Mouse (Mus musculus) frontal cortex, postnatal 36 days (tissue): ENCODE measurements around the gene Ccz1.

Experiments used
- DNase-seq, 2 experiments: peaks; one replicate each; pipeline ENCODE4 v3.0.0; 2022; ENCODE audit warnings: low spot score in 2 of 2

Ccz1 gene

DNA sequence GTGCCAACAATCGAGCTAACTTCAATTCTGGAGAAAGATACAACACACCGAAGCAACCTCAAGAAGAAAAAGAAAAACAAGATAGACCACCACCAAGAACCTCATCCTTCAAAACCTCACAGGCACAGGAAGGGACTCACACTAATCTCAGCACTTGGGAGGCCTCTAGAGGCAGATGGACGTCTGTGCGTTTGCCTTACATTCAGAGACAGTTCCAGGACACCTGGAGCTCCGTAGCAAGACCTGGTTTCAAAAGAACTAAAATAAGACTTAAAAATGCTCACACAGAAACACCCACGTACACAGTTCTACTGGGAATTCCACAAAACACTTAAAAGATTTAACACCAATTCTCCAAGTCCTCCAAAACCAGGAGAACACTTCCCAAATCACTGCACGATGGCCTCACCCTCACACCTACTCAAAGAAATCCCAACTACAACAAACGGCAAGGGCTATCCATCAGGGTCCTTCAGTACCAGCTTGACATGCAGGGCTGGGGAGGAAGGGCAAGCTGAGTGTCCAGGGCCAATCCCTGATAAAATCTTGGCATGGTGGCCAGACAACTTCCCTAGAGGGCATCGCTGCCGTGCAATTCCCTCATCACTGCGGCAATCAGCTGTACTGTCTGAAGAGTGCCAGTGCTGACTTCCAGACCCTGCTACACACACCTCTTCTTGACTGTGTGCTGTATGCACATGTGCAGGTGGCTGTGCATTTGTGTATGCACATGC lies 19.9 kb downstream of the Ccz1 start:
- peak in 1 of 2 experiments; percentile 25 for DNase-seq

GRCm38 (mm10) chr5:143993849-143994248 lies 20.8 kb downstream of the Ccz1 start:
- DNase-seq: no peak

- no peak for DNase-seq
Observed at GRCm38 (mm10) chr5:143993260-143993659, 21.4 kb downstream of the Ccz1 start.

DNA sequence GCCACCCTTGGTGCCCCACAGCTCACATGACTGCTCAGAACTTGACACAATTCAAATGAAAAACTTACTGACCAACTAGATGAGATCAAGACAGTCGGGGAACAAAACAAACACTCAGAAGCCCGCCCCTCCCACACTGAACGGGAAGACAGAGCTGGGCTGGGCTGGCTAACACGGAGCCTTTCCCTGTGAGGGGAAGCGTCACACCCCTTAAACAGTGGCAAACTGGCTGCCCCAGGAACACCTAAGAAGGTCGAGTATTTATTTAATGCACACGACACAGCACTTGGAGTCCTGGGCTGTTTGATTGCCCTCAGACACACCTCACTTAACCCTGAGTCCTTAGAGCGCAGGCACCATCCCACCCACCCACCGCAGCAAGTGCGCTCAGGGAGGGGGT lies 22.0 kb downstream of the Ccz1 start:
- DNase-seq: no peak

DNA sequence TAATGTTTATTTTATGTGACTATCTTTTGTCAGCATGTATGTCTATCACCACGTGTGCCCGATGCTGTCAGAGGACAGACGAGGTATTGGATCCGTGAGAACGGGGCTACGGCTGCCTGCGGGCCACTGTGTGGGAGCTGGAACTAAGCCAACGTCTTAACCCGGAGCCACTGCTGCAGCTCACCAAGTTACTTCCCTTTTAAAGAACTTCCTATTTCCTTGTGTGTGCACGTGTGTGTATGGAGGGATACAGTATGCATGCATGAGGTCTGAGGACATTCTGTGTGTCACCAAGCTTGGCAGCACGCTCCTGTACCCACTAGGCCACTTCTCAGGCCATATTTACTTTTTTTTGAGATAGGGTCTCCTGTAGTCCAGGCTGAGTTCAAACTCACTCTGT lies 24.6 kb downstream of the Ccz1 start:
- no peak for DNase-seq

- no peak for DNase-seq
Observed at GRCm38 (mm10) chr5:143989046-143989445, 25.6 kb downstream of the Ccz1 start.

DNA sequence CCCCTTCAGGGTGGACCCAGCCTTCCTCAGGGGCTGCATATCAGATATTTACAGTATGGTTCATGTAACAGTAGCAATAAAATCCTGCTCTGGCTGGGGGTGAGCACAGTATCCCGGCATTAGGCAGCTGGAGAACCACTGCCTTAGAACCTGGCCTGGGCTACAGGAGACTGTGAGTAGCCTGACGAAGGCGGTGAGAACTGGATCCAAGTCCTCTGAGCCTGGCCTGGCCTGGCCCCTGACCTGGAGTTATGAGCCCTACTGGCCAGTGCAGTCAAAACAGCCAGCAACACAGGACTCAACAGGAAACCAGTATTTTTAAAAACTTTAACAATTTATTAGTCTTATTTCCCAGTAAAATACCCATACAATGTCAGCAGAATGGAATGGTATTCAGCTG lies 27.1 kb downstream of the Ccz1 start:
- no peak for DNase-seq

- DNase-seq: no peak
Observed at GRCm38 (mm10) chr5:143985381-143985780, 29.3 kb downstream of the Ccz1 start.

DNA sequence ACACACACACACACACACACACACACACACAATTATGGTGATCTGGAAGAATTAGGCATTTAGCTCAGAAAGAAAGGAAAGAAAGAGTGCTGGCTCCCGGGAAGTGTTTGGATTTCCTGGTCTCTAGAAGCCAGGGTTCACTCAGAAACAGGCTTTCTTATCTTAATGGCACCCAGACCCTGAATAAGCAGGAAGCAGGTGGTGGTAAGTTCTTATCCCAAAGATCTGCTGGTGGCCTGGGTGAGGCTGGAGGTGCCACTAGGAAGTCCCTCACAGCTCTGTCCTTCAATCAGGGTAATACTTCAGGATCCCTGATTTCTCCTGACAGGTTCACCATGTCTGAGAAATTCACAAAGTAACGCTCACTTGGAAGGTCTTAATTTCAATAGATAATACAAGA lies 32.3 kb downstream of the Ccz1 start:
- no peak for DNase-seq

- no peak for DNase-seq
Observed at GRCm38 (mm10) chr5:143980858-143981257, 33.8 kb downstream of the Ccz1 start.

DNA sequence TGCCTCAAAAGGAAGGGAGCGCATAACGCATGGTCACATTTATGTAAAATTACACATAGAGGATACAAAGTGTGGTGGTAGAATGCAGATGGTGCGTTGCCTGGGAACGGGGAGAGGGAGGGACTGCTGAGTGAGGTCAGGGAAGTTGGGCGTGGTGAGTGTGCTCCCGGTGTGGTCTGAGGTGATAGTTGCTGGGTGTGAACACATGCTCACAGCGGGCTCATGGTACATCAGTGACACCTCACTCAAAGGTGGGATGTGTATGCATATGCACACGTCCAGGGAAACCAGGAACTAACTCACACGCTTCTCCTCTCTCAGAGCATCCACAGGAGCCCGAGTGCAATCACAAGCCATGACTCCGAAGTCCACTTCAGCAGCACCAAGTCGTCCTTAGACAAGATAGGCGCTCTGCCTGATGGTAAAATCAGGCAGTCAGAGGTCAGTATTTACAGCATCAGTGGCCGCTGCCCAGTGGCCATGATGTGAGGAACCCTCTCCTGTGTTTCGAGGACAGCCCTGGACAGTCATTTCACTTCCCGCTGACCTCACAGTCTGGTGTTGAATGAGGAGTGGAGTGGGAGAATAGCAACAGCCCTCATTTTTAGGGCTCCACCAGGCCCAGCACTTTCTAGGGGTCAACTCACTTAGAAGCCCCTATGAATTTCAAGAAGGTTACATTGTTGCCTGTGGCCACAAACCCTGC lies 37.8 kb downstream of the Ccz1 start:
- DNase-seq: no peak

DNA sequence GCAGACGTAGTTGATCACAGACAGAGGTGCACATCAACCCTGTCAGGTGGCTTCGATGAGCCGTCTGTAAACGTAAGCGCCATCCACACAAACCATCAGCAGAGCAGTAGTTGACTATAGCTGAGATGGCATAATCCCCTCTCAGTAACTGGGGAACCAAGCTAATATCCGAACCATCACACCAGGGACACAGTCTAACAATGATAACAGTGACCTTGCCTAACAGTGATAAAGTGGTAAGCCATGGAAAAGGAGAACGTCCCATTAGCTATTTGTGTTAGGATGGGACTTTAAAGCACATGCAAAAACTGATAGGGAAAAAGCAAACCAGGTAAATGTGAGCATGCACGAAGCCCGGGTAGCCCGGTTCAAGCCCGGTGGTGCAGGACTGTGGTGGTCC lies 38.4 kb downstream of the Ccz1 start:
- no peak for DNase-seq

DNA sequence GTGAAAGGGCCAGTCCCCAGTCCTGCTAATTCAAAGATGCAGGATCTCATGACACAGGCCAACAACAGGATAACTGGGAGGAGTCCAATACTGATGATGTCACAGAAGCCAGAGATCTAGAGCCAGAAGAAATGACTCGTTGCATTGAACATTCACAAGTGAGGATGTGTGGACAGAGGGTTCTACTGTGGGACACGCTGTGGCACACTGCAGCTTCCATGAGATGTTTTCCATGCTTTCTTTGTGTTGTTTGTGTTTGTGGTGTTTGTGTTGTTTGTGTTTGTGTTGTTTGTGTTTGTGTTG lies 39.1 kb downstream of the Ccz1 start:
- DNase-seq: no peak

DNA sequence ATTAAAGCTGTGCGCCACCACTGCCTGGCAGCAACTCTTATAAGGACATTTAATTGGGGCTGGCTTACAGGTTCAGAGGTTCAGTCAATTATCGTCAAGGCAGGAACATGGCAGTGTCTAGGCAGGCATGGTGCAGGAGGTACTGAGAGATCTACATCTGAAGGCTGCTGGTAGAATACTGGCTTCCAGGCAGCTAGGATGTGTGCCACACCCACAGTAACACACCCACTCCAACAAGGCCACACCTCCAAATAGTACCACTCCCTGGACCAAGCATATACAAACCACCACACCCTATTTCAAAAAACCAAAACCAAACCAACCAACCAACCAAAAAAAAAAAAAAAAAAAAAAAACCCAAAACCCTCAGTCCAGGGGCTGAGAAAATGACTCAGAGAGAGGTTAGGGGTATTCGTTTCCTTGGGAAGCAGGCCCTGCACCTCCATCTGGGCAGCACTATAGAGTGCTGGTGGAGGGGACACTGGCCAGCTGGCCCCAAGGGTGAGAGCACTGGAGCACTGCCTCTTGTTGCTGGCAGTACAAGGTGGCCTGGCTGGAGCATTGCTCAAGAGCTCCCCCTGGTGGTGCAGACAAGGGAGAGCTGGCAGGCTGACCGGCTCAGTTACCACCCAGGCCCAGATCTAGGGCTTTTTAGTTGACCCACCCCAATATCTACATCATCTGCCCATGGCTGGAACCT lies 39.6 kb downstream of the Ccz1 start:
- peak; percentile 54 to 57 for DNase-seq

DNA sequence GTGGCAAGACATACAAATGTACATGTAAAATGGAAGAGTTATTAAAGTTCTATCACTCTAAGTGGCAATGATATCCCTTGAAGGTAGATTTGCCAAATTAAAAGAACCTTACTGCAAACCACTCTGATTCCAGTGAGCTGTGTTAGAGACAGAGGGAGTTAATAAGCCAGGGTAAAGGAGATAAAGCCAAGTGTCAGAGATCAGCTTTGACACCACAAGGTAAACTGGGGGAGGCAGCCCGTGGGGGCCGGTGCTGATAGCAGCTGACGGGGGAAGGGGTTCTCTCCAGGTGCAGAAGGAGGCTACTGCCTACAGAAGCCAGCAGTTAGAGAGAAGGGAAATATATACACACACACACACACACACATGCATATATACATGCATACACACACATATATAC lies 42.0 kb downstream of the Ccz1 start:
- DNase-seq: no peak

- no peak for DNase-seq
Observed at GRCm38 (mm10) chr5:143966671-143967070, 48.0 kb downstream of the Ccz1 start.

DNA sequence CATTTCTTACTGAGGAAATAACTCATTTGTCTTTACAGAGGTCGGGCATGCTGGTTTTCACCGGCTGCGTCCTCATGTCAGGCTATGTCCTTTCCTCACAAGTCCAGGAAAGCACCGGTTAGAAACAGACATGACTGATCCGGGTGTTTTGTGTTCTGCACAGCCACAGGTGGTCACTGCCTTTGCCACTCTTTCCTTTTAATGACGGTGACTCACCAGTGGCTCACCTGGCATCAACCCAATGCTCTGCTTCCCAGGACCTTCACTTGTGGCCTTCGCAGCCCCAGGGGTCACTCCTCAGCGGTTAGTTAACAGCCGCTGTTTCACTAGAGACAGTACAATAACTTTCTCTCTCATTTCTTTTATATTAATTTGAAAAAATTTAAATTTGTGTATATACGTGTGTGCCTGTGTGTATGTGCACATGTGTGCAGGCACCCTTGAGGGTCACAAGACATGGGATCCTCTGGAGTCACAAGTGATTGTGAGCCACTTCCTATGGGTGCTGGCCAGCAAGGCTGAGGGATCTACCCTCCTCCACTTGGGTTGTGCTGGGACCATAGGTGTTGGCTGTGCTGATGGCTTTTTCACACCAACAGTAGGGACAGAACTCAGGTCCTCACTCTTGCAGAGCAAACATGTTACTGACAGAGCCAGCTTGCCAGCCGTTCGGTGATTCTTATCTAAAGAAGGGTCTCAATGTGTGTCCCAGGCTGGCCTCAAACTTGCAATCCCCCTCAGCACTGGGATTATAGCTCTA lies 48.9 kb downstream of the Ccz1 start:
- DNase-seq: no peak

DNA sequence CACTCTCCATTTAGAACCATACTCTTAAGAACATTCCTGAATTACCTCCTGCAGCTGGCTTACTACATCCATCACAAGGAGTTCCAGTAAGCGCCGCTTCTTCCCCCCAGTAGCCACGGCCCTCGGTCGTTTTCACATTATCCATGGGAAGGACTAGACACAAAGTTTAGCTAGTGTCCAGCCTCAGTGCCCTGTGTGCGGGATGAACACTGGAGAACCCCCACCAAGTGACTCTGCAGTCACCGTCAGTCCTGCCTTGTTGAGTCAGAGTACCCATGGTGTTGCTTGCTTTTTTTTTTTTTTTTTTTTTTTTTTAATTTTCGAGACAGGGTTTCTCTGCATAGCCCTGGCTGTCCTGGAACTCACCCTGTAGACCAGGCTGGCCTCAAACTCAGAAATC lies 53.5 kb downstream of the Ccz1 start:
- no peak for DNase-seq

GRCm38 (mm10) chr5:143959551-143959950 lies 55.1 kb downstream of the Ccz1 start:
- no peak for DNase-seq

- DNase-seq: no peak
Observed at GRCm38 (mm10) chr5:143957101-143957500, 57.6 kb downstream of the Ccz1 start.

DNA sequence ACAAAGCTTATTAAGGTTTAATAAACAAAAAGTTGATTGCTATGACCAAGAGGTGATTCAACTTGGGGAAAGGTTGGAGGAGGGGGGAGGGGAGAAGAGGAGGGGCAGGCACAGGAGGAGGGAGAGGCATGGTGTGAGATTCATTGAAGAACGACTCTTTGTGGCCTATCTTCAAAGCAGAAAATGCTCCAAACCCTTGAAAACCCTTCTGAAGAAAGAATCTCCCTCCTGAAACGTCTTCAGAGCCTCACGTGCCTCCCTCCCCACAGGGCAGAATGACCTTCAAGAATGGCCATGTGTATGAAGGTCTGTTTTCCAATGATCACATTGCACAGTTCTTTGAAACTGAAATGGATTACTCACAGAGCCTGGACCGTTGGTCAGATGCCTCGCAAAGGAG lies 64.7 kb downstream of the Ccz1 start:
- DNase-seq: no peak

DNA sequence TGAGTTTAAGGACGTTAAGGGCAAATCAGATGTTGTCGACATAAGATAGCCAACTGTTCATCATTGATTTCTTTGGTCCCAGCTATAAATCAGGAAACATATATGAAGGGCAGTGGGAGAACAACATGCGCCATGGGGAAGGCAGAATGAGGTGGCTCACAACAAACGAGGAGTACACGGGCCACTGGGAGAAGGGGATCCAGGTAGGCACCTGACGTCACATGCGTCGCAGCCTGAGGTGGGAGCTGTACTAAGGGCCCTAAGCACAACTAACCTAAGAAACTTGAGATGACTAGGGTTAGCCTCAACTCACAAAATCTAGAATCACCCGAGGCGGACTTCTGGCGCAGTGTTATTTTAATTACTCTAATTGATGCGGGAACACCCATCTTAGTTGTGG lies 66.3 kb downstream of the Ccz1 start:
- DNase-seq: no peak
